Mouse (Mus musculus) layer of hippocampus, postnatal 25 days (tissue): ENCODE results near the gene Arhgap1. TPM values are rescaled to one million over a fixed set of nuclear protein-coding genes. Genes with fewer than 3 reads are reported as not detected.

Source experiments
- DNase-seq, 2 experiments: peaks; one replicate each; pipeline ENCODE4 v3.0.0; 2022; ENCODE audit warnings: mixed read lengths in 2 of 2, low spot score in 1 of 2; ENCODE audit errors: extremely low spot score in 1 of 2
- total RNA-seq, 2 experiments: library from RNA; stranded (reverse); gene quantifications; 2 replicates each; pipeline ENCODE4 v1.2.3; 2021

The Arhgap1 gene
- total RNA-seq, 2 experiments from 2014 or later: 64.1 to 68.9 TPM

- no peak for DNase-seq
These were observed 39.8 kb downstream of the Arhgap1 start for GRCm38 (mm10) chr2:91689452-91689851.

DNA sequence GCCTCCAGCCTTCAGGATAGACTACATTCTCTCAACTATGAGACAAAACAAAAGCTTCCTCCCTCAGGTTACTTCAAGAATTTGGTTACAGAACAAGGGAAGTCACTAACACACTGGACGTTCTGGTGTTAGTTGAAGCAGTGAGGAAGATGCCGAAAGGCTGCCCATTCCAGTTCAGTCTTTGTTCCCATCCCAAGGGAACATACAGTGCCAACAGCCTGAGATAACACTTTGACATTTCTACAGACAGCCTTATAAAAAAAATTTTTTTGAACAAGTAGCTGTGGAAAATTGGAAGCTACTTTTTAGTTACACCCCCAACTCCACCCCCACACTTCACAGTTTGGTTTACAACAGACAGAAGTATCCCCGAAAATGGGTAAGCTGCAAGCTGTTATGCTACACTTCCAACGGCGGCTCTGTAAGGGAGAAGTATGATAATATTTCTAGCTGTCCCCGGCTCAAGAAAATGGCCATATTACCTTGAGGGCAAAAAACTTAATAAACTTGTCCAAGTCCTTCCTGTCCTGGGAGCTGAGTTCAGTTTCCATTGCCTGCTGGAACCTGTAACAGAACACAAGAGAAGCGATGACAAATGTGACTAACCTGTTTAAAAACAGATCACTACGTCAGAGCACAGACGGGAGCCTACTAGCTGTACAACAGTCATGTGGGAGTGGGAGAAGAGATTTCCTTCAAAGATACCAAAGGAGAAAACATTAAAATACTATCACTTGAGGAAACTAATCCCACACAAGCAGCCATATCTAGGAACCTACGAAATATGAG is 46.0 kb downstream of the Arhgap1 start:
- DNase-seq: no peak

DNA sequence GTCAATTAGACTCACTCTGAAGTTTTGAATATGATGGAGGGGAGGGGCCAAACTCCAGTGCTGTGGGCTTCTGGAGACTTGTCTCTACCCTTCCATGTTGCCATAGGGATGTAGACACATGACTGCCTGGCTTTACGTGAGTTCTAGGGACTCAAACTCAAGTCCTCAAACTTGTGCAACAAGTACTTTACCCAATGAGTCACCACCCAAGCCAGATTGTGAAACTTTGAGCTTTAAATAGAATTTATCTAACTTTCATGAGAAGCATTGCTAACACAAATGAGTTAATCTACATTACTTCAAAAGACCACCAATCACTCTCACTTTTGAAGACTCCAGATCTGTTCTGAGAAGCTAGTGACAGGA is 46.5 kb downstream of the Arhgap1 start:
- DNase-seq: no peak

DNA sequence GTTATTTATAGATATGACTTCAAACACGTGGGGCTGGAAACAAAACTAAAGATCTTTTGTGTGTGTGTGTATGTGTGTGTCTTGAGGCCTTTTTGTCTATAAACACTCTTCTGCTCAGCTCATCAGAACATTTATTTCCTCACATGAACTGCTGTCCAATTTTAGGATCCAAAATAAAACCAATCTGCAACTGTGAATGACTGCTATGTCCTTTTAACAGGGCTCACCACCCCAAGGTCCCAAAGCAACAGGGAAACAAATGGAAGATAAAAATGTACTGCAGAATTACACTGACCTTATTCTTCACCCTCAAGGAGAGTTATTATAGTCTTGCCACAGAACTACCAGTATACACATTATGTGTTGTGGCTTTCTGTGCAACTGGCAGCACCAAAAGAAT is 49.6 kb downstream of the Arhgap1 start:
- DNase-seq: no peak

DNA sequence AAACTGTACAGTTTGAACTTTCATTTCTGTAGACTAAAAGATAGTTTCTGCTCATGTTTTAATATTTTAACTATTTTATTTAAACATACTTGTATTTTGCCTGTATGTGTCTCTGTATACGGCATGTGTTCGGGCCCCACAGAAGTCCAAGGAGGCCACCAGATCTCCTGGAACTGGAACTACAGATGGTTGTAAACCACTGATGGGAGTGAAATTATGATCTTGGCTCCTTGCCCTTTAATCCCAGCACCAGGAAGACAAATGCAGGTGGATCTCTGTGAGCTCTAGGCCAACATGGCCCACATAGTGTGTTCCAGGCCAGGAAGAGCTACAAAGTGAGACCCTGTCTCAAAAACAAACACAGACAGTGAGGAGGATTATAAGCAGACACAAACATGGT is 51.7 kb downstream of the Arhgap1 start:
- DNase-seq: no peak

DNA sequence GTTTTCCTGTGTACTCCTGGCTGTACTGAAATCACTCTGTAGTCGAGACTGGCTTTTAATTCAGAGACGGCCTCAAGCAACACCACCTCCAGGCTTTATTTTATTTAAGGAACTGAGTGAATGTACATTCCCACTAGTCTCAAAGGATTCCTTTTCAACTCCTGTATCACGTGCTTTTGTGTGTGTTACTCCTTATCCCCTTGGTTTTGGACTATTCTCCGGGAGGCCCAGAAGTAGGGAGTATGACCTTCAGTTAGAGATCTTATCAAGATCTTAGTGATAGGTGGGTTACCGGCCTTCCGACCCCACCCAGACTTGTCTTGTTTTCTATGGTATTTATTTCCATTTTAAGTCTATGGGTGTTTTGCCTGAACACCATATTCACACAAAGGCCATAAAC is 56.1 kb downstream of the Arhgap1 start:
- DNase-seq: no peak

DNA sequence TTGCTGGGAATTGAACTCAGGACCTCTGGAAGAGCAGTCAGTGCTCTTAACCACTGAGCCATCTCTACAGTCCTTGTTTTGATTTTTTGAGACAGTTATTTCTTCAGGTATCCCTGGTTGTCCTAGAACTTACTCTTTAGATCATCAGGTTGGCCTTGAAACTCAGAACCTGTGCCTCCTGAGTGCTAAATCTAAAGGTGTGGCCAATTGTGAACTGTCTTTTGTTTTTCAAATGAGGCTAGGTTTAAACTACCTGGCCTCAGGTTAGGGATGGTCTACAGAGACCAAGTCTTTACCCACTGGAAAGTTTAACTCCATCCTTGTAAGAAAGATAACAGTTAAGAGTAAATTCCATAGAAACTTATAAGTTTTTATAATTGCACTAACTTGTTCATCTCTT is 56.8 kb downstream of the Arhgap1 start:
- no peak for DNase-seq

GRCm38 (mm10) chr2:91708361-91708760 is 58.7 kb downstream of the Arhgap1 start:
- DNase-seq: no peak

- DNase-seq: peak; percentile 84 to 88
These were observed 60.9 kb downstream of the Arhgap1 start, which contains the start of the genes Atg13 and Harbi1 for GRCm38 (mm10) chr2:91710272-91711234. Gene Atg13, minus strand, starts transcription at chr2:91710576. Gene Harbi1, plus strand, starts transcription at chr2:91710852.

GRCm38 (mm10) chr2:91711256-91711925 is 61.7 kb downstream of the Arhgap1 start:
- no peak for DNase-seq

- DNase-seq: no peak
These were observed 65.3 kb downstream of the Arhgap1 start for GRCm38 (mm10) chr2:91714921-91715320.

GRCm38 (mm10) chr2:91718276-91718675 is 68.6 kb downstream of the Arhgap1 start:
- no peak for DNase-seq

Other genes with a start within 250 kb of the Arhgap1 start
- gene 1110051M20Rik, start 205.2 kb upstream of the Arhgap1 start, total RNA-seq: 100 to 1,000 TPM; 101 to 108 TPM
- gene Lrp4, start 192.3 kb upstream of the Arhgap1 start, total RNA-seq: 10 to 100 TPM; 33.3 to 33.8 TPM
- gene Ckap5, start 123.1 kb upstream of the Arhgap1 start, total RNA-seq: 100 to 1,000 TPM; 107 to 115 TPM
- not detected for gene F2, start 13.4 kb upstream of the Arhgap1 start, total RNA-seq
- 10 to 100 TPM in 1 of 2 experiments, 1 to 10 TPM in 1; 8.9 to 12.1 TPM for gene Zfp408, start 69 bp upstream of the Arhgap1 start, total RNA-seq
- 10 to 100 TPM; 72.0 to 74.3 TPM for gene Atg13, start 60.7 kb downstream of the Arhgap1 start, total RNA-seq
- gene Harbi1, start 61.0 kb downstream of the Arhgap1 start, total RNA-seq: 1 to 10 TPM; 7.1 to 7.9 TPM
- 10 to 100 TPM; 44.8 to 47.1 TPM for gene Ambra1, start 80.3 kb downstream of the Arhgap1 start, total RNA-seq